Mouse (Mus musculus) adrenal gland, postnatal 25 days (tissue): ENCODE results near the gene Padi1. TPM values are rescaled to one million over a fixed set of nuclear protein-coding genes. Genes with fewer than 3 reads are reported as not detected.
A peak's percentile ranks its signal among the peaks of the same experiment; 100 is the strongest.

ENCODE experiments used
- DNase-seq: peaks from one replicate; pipeline ENCODE4 v3.0.0; 2021; ENCODE audit warnings: mixed read lengths
- total RNA-seq: library from RNA; stranded (reverse); gene quantifications from 2 replicates; pipeline ENCODE4 v1.2.3, GENCODE M21; 2021

Gene Padi1
- total RNA-seq, 1 experiment from 2014 or later, result not detected

- DNase-seq, result no peak
Observed at GRCm38 (mm10) chr4:140784292-140784945, 61.2 kb downstream of the Padi1 start.

- no peak for DNase-seq
Observed at GRCm38 (mm10) chr4:140782821-140783220, 62.8 kb downstream of the Padi1 start.

GRCm38 (mm10) chr4:140780507-140780906 is 65.1 kb downstream of the Padi1 start:
- no peak for DNase-seq

- peak; percentile 75 for DNase-seq
Observed at GRCm38 (mm10) chr4:140779803-140780397, 65.7 kb downstream of the Padi1 start.

- no peak for DNase-seq
Observed at GRCm38 (mm10) chr4:140776623-140777022, 69.0 kb downstream of the Padi1 start.

GRCm38 (mm10) chr4:140775876-140776275 is 69.7 kb downstream of the Padi1 start:
- no peak for DNase-seq

GRCm38 (mm10) chr4:140774893-140775292 is 70.7 kb downstream of the Padi1 start:
- DNase-seq, result no peak

GRCm38 (mm10) chr4:140774025-140774800 is 71.4 kb downstream of the Padi1 start, which contains the start of gene Padi4:
TSS of gene Padi4 (minus strand) at chr4:140774236.
- DNase-seq, result no peak

GRCm38 (mm10) chr4:140771091-140771490 is 74.5 kb downstream of the Padi1 start:
- no peak for DNase-seq

- peak; percentile 53 for DNase-seq
Observed at GRCm38 (mm10) chr4:140770433-140770832, 75.1 kb downstream of the Padi1 start.

GRCm38 (mm10) chr4:140768973-140769372 is 76.6 kb downstream of the Padi1 start:
- DNase-seq, result no peak

GRCm38 (mm10) chr4:140765936-140766335 is 79.6 kb downstream of the Padi1 start:
- no peak for DNase-seq

- DNase-seq, result peak; percentile 52
Observed at GRCm38 (mm10) chr4:140763158-140763557, 82.4 kb downstream of the Padi1 start.

Other genes starting within 250 kb of the Padi1 start
- gene Arhgef10l, start 179.8 kb downstream of the Padi1 start, total RNA-seq, result 10.0 and 16.6 TPM in 2 replicates
- 82.0 and 87.5 TPM in 2 replicates for gene Rcc2, start 145.2 kb downstream of the Padi1 start, total RNA-seq
- gene Padi6, start 103.1 kb downstream of the Padi1 start, total RNA-seq, result 0.15 TPM in 1 of 2 replicates, not detected in the other
- 0.76 TPM in 1 of 2 replicates, not detected in the other for gene Padi4, start 71.5 kb downstream of the Padi1 start, total RNA-seq
- gene Padi3, start 35.1 kb downstream of the Padi1 start, total RNA-seq, result not detected in 2 replicates
- gene Padi2, start 60.6 kb upstream of the Padi1 start, total RNA-seq, result 5.4 and 8.3 TPM in 2 replicates
- 452 and 458 TPM in 2 replicates for gene Sdhb, start 115.4 kb upstream of the Padi1 start, total RNA-seq
- 35.9 and 53.3 TPM in 2 replicates for gene Atp13a2, start 141.1 kb upstream of the Padi1 start, total RNA-seq
- gene Mfap2, start 164.6 kb upstream of the Padi1 start, total RNA-seq, result 10.7 and 11.1 TPM in 2 replicates
- 10.2 and 16.1 TPM in 2 replicates for gene Crocc, start 214.8 kb upstream of the Padi1 start, total RNA-seq
- 56.2 and 67.2 TPM in 2 replicates for gene Necap2, start 232.6 kb upstream of the Padi1 start, total RNA-seq
- gene Spata21, start 242.6 kb upstream of the Padi1 start, total RNA-seq, result not detected in 2 replicates